Mouse (Mus musculus): Measurements from ENCODE around the gene Trio. TPM values are rescaled to one million over a fixed set of nuclear protein-coding genes. Genes with fewer than 3 reads are reported as not detected.
A peak's percentile ranks its signal among the peaks of the same experiment; 100 is the strongest.

Gene Trio
- total RNA-seq, 2 experiments from 2014 or later: 37.3 to 50.8 TPM

GRCm38 (mm10) chr15:27926941-27927340, 98.7 kb downstream of the Trio start:
- no peak for ATAC-seq (ENCODE audit: poor library complexity, severe bottlenecking)

GRCm38 (mm10) chr15:27926450-27926849, 99.2 kb downstream of the Trio start:
- peak; percentile 41 for ATAC-seq (ENCODE audit: poor library complexity, severe bottlenecking)

GRCm38 (mm10) chr15:27925865-27926264, 99.8 kb downstream of the Trio start:
- ATAC-seq (ENCODE audit: poor library complexity, severe bottlenecking): peak; percentile 49

- no peak for ATAC-seq (ENCODE audit: poor library complexity, severe bottlenecking)
These were observed 100.5 kb downstream of the Trio start for GRCm38 (mm10) chr15:27925004-27925635.

GRCm38 (mm10) chr15:27923987-27924341, 101.7 kb downstream of the Trio start:
- ATAC-seq (ENCODE audit: poor library complexity, severe bottlenecking): peak; percentile 15

GRCm38 (mm10) chr15:27923280-27923986, 102.2 kb downstream of the Trio start:
- peak; percentile 82 for ATAC-seq (ENCODE audit: poor library complexity, severe bottlenecking)

GRCm38 (mm10) chr15:27920751-27921150, 104.9 kb downstream of the Trio start:
- ATAC-seq (ENCODE audit: poor library complexity, severe bottlenecking): no peak

GRCm38 (mm10) chr15:27919540-27919939, 106.1 kb downstream of the Trio start:
- peak; percentile 71 for ATAC-seq (ENCODE audit: poor library complexity, severe bottlenecking)

- ATAC-seq (ENCODE audit: poor library complexity, severe bottlenecking): no peak
These were observed 106.8 kb downstream of the Trio start for GRCm38 (mm10) chr15:27918798-27919197.

- ATAC-seq (ENCODE audit: poor library complexity, severe bottlenecking): no peak
These were observed 109.4 kb downstream of the Trio start for GRCm38 (mm10) chr15:27916204-27916603.

GRCm38 (mm10) chr15:27913013-27913412, 112.6 kb downstream of the Trio start:
- no peak for ATAC-seq (ENCODE audit: poor library complexity, severe bottlenecking)

- no peak for ATAC-seq (ENCODE audit: poor library complexity, severe bottlenecking)
These were observed 114.5 kb downstream of the Trio start for GRCm38 (mm10) chr15:27911196-27911595.

GRCm38 (mm10) chr15:27910179-27910578, 115.5 kb downstream of the Trio start:
- no peak for ATAC-seq (ENCODE audit: poor library complexity, severe bottlenecking)

GRCm38 (mm10) chr15:27907649-27908048, 118.0 kb downstream of the Trio start:
- no peak for ATAC-seq (ENCODE audit: poor library complexity, severe bottlenecking)

- no peak for ATAC-seq (ENCODE audit: poor library complexity, severe bottlenecking)
These were observed 119.2 kb downstream of the Trio start for GRCm38 (mm10) chr15:27906409-27906808.

GRCm38 (mm10) chr15:27905341-27905740, 120.3 kb downstream of the Trio start:
- ATAC-seq (ENCODE audit: poor library complexity, severe bottlenecking): no peak

GRCm38 (mm10) chr15:27904346-27905005, 121.2 kb downstream of the Trio start:
- ATAC-seq (ENCODE audit: poor library complexity, severe bottlenecking): no peak

- ATAC-seq (ENCODE audit: poor library complexity, severe bottlenecking): no peak
These were observed 124.4 kb downstream of the Trio start for GRCm38 (mm10) chr15:27901200-27901599.

GRCm38 (mm10) chr15:27898795-27899406, 126.7 kb downstream of the Trio start:
- ATAC-seq (ENCODE audit: poor library complexity, severe bottlenecking): no peak

- no peak for ATAC-seq (ENCODE audit: poor library complexity, severe bottlenecking)
These were observed 131.5 kb downstream of the Trio start for GRCm38 (mm10) chr15:27894112-27894511.

- ATAC-seq (ENCODE audit: poor library complexity, severe bottlenecking): no peak
These were observed 133.6 kb downstream of the Trio start for GRCm38 (mm10) chr15:27892029-27892428.

GRCm38 (mm10) chr15:27890666-27891065, 135.0 kb downstream of the Trio start:
- no peak for ATAC-seq (ENCODE audit: poor library complexity, severe bottlenecking)

Data from megakaryocyte, adult 5-6 weeks (primary cell).